Mouse (Mus musculus) bone marrow macrophage, adult 2 months (primary cell): ENCODE data around the gene Klf12.

ENCODE experiments used
- CTCF ChIP-seq: IDR thresholded peaks from 2 replicates; pipeline ENCODE4 v1.5.1; 2012; ENCODE audit warnings: low read depth, mild to moderate bottlenecking, low read length, moderate library complexity
- POLR2A ChIP-seq: IDR thresholded peaks from 2 replicates; pipeline ENCODE4 v1.6.1; 2012; ENCODE audit warnings: mild to moderate bottlenecking, low read depth, low read length, borderline replicate concordance

DNA sequence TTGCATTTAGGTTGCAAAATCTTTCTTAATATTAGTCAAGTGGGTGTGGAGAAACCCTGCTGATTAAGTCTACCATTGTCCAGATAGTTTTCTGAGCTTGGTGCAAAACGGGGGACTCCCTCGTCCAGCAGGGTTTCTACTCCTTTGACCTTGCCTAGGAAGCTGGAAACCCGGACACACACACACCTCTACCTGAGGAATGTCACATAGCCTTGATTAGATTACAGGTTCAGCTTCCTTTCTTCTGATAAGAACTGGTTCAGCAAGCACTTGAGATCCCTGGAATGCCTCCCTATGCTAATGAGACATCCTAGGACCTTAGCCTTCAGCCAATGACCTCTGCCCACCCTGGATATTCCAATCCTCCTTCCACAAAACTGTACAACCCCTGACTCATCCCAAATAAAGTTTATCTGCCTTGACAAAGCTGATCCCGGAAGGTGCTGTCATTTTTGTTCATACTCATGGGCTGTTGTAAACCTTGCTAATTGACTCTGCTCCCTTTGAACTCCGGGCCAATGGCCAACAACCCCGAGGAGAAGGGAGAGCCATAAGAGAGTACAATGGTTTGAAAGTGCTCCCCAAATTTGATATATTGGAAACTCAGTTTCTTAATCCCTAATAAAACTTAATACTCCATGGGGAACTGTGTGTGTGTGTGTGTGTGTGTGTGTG, 44.3 kb upstream of the Klf12 start:
- TF ChIP-seq POLR2A: no peak
- TF ChIP-seq CTCF: no peak
